Mouse (Mus musculus) liver, embryonic 14.5 days (tissue): ENCODE results near the gene Lsamp.

ENCODE experiments used
- CTCF ChIP-seq: IDR thresholded peaks from 2 replicates; pipeline ENCODE4 v1.5.1; 2016; ENCODE audit warnings: antibody characterized with exemption, low read depth, control low read depth
- EP300 ChIP-seq: IDR thresholded peaks from 2 replicates; pipeline ENCODE4 v1.6.1; 2016; ENCODE audit warnings: antibody characterized with exemption, low read depth

DNA sequence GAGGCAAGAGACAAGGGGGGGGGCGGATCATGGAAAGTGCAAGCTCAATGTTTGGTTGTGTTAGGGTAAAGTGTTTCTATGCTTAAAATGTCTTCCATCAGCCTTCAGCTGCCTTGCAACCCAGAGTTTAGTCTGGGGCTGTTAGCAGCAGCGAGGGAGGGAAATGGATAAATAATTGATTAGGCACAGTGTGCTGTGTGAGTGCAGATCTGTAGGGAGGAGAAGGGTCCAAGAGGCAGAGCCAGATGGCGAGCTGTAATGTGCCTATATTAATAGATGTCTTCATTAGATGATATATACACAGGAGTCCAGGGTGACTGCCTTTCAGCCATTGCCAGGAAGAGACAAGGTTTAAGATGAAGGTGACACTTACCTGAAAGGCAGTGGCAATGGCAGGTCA, 725.9 kb downstream of the Lsamp start:
- TF ChIP-seq CTCF: no peak
- TF ChIP-seq EP300: no peak
